Mouse (Mus musculus): Measurements from ENCODE around the gene Pla2g3. TPM values are rescaled to one million over a fixed set of nuclear protein-coding genes. Genes with fewer than 3 reads are reported as not detected.
A peak's percentile ranks its signal among the peaks of the same experiment; 100 is the strongest.

The Pla2g3 gene
- polyA plus RNA-seq, 1 experiment from 2014 or later: 0.36 TPM

DNA sequence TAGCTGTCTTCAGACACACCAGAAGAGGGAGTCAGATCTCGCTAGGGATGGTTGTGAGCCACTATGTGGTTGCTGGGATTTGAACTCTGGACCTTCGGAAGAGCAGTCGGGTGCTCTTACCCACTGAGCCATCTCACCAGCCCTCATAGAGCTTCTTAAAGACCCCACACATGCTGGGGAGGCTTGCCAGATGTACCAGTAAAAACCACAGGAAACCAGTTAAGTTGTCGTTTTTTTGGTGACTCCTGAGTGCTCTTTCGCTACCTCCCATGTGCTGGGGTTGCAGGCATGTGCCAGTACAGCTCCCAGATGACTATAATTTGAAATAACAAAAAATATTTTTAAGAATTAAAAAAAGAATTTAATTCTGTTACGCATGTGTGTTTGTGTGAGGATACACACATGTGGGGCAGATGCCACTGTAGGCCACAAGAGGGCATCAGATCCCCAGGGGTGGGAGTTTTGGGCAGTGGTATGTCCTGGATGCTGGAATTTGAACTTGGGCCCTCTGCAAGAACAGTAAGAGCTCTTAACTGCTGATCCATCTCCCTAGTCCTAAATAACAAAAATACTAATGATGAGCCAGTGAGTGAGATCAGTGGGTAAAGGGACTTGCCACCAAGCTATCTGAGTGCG is 13.5 kb upstream of the Pla2g3 start:
- Histone ChIP-seq H3K27me3 (replicated peaks; ENCODE audit: control insufficient read depth, insufficient read depth, low read length) (no peaks in the 10 kb centered on the region), H3K27ac (replicated peaks; ENCODE audit: low read depth, low read length) (no peak overlapping the region), H3K4me1 (ENCODE audit: control insufficient read depth, insufficient read depth, low read length) (no peaks in the 10 kb centered on the region), H3K4me3 (ENCODE audit: low read depth, low read length) (no peak overlapping the region), H3K36me3 (ENCODE audit: control insufficient read depth, insufficient read depth, low read length) (no peaks in the 10 kb centered on the region), H3K9ac (ENCODE audit: low read depth, low read length) (no peak overlapping the region), H3K9me3 (ENCODE audit: control insufficient read depth, low read length) (no peaks in the 10 kb centered on the region), H3K4me2 (ENCODE audit: low read depth, low read length) (no peak overlapping the region)
- WGBS: 80% methylated on average over 7 of the region's 7 CpGs
- ATAC-seq (ENCODE audit: low read depth) (no peak), DNase-seq (ENCODE audit: low spot score) (no peak)

DNA sequence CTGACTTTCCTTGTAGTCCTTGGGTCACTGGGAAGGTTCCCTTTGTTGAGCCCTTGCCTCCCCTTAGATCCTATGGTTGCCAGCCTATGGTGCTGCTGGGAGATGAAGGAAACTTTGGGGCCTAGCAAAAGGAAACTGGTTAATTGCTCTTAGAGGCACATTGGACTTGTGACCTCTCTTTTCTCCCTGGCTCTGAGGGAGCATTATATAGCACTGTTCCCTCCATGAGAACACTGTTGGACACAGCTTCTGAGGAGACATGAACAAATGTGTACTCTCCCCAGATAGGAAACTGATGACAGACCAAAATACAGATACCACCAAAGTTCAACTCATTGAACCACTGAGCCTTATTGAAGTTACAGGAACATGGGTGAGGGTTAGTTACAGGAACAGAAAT is 12.6 kb upstream of the Pla2g3 start:
- Histone ChIP-seq H3K4me2 (ENCODE audit: low read depth, low read length) (no peak overlapping the region), H3K4me3 (ENCODE audit: low read depth, low read length) (no peak overlapping the region), H3K27me3 (replicated peaks; ENCODE audit: control insufficient read depth, insufficient read depth, low read length) (no peaks in the 10 kb centered on the region), H3K9me3 (ENCODE audit: control insufficient read depth, low read length) (no peaks in the 10 kb centered on the region), H3K36me3 (ENCODE audit: control insufficient read depth, insufficient read depth, low read length) (no peaks in the 10 kb centered on the region), H3K4me1 (ENCODE audit: control insufficient read depth, insufficient read depth, low read length) (no peaks in the 10 kb centered on the region), H3K27ac (replicated peaks; ENCODE audit: low read depth, low read length) (no peak overlapping the region), H3K9ac (ENCODE audit: low read depth, low read length) (no peak overlapping the region)
- ATAC-seq (ENCODE audit: low read depth) (no peak), DNase-seq (ENCODE audit: low spot score) (no peak)

DNA sequence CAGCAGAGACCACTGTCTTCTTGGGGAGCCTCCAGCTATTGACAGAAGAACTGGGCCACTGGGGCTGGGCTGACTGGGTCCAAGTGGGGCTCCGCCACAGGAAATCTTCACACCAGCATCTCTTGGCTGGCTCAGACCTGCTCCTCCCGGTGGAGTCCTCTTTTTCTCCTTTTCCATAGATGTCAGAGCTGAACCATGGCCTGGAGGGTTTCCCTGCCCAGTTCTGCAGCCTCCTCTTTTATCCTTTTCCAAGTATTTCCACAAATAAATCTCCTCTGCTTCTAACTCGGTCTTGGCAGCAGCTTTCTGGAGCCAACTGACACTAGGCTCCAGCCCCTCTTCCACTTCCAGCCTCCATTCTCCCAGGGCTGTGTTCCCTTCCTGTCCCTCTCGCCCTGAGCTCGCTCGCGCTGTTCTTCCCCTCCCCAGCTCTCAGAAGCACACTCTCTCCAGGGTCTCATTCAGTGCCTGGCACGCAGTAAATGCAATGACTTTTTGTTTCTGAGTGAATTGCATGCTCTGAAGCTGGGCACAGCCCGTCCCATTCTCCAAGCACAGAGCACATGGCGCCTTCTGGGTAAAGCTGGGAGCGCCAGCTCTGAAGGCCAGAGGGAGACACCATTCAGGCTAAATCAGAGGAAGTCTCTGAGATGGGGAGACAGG is 4.0 kb upstream of the Pla2g3 start:
- ATAC-seq (ENCODE audit: low read depth) (no peak), DNase-seq (ENCODE audit: low spot score) (peak; percentile 17)
- H3K27ac ChIP-seq (replicated peaks; ENCODE audit: low read depth, low read length): no peak overlapping the region
- H3K4me1 ChIP-seq (ENCODE audit: control insufficient read depth, insufficient read depth, low read length): peaks cover 4% of the 10 kb centered on the region
- WGBS: 58% methylated on average over 11 of the region's 11 CpGs
- H3K4me2 ChIP-seq (ENCODE audit: low read depth, low read length): no peak overlapping the region
- H3K4me3 ChIP-seq (ENCODE audit: low read depth, low read length): no peak overlapping the region
- H3K9ac ChIP-seq (ENCODE audit: low read depth, low read length): no peak overlapping the region
- H3K36me3 ChIP-seq (ENCODE audit: control insufficient read depth, insufficient read depth, low read length): no peaks in the 10 kb centered on the region
- H3K27me3 ChIP-seq (replicated peaks; ENCODE audit: control insufficient read depth, insufficient read depth, low read length): no peaks in the 10 kb centered on the region
- no peaks in the 10 kb centered on the region for H3K9me3 ChIP-seq (ENCODE audit: control insufficient read depth, low read length)

DNA sequence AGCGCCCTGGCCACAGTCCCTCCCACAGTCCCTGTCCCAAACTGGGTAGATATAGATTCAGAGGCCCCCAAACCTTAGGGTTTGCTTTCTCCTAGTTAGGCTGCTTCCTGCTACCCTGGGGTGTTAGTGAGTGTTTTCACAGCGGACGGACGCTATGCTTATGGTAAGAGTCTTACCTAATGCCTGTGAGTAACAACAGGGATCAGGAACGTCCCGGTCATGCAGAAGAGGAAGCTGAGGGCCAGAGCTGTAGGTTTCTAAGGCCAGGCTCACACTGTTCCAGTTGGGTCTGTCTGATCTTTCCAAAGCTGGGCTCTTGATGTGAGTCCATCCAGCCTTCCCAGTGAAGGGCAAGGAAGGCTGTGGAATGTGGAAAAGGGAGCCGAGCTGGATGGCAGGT is 1.7 kb upstream of the Pla2g3 start:
- Histone ChIP-seq H3K4me2 (ENCODE audit: low read depth, low read length) (no peak overlapping the region), H3K36me3 (ENCODE audit: control insufficient read depth, insufficient read depth, low read length) (no peaks in the 10 kb centered on the region), H3K4me3 (ENCODE audit: low read depth, low read length) (no peak overlapping the region), H3K4me1 (ENCODE audit: control insufficient read depth, insufficient read depth, low read length) (peaks cover 4% of the 10 kb centered on the region), H3K9me3 (ENCODE audit: control insufficient read depth, low read length) (no peaks in the 10 kb centered on the region), H3K9ac (ENCODE audit: low read depth, low read length) (no peak overlapping the region), H3K27me3 (replicated peaks; ENCODE audit: control insufficient read depth, insufficient read depth, low read length) (no peaks in the 10 kb centered on the region), H3K27ac (replicated peaks; ENCODE audit: low read depth, low read length) (no peak overlapping the region)
- 65% methylated on average over 7 of the region's 7 CpGs for WGBS
- DNase-seq (ENCODE audit: low spot score) (no peak), ATAC-seq (ENCODE audit: low read depth) (no peak)

DNA sequence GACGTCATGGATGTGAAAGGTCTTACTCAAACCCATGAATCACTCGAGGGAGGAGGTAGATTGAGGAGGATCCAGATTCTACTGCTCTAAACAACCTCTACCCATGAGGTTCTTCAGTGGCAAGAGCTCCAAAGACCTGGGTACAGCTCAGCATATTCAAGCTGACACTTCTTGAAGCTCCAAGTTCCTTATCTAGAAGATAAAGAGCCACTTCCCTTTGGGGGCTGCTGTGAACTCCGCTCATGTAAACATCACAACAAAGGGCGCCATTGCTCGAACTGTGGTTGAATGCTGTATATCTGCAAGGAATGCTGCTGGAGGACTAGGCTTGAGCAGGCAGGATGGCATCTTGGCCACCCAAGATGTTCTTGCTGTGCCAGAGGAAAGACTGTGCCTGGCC is 952 bp downstream of the Pla2g3 start:
- DNase-seq (ENCODE audit: low spot score) (no peak), ATAC-seq (ENCODE audit: low read depth) (no peak)
- H3K36me3 ChIP-seq (ENCODE audit: control insufficient read depth, insufficient read depth, low read length): no peaks in the 10 kb centered on the region
- H3K27me3 ChIP-seq (replicated peaks; ENCODE audit: control insufficient read depth, insufficient read depth, low read length): no peaks in the 10 kb centered on the region
- no peak overlapping the region for H3K9ac ChIP-seq (ENCODE audit: low read depth, low read length)
- no peak overlapping the region for H3K4me3 ChIP-seq (ENCODE audit: low read depth, low read length)
- no peak overlapping the region for H3K27ac ChIP-seq (replicated peaks; ENCODE audit: low read depth, low read length)
- peaks cover under 1% of the 10 kb centered on the region; the same call in 1 of the 2 replicates for H3K4me1 ChIP-seq (ENCODE audit: control insufficient read depth, insufficient read depth, low read length)
- H3K9me3 ChIP-seq (ENCODE audit: control insufficient read depth, low read length): no peaks in the 10 kb centered on the region
- WGBS: 80% methylated on average over 5 of the region's 5 CpGs
- H3K4me2 ChIP-seq (ENCODE audit: low read depth, low read length): no peak overlapping the region

DNA sequence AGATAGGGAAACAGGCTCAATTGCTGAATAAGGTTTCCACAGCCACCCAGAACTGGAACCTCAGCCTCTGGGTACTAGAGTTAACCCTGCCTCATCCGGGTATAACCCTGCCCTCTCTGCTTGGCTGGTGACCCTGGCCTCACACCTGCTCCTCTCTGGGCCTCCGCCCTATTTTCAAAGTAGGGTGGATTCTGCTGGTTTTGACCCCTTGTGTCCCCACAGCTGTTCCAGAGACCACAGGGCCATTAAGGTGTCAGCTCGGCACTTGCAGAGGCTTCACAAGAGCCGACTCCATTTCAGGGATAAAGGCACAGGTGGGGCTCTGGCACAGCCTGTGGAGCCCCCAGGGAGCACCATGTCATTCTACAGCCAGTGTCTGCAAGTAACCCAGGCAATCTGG is 4.7 kb downstream of the Pla2g3 start:
- Histone ChIP-seq H3K9ac (ENCODE audit: low read depth, low read length) (no peak overlapping the region), H3K27ac (replicated peaks; ENCODE audit: low read depth, low read length) (no peak overlapping the region), H3K4me3 (ENCODE audit: low read depth, low read length) (no peak overlapping the region), H3K4me1 (ENCODE audit: control insufficient read depth, insufficient read depth, low read length) (no peaks in the 10 kb centered on the region), H3K27me3 (replicated peaks; ENCODE audit: control insufficient read depth, insufficient read depth, low read length) (no peaks in the 10 kb centered on the region), H3K36me3 (ENCODE audit: control insufficient read depth, insufficient read depth, low read length) (no peaks in the 10 kb centered on the region), H3K9me3 (ENCODE audit: control insufficient read depth, low read length) (no peaks in the 10 kb centered on the region), H3K4me2 (ENCODE audit: low read depth, low read length) (no peak overlapping the region)
- ATAC-seq (ENCODE audit: low read depth) (no peak), DNase-seq (ENCODE audit: low spot score) (peak; percentile 36)
- WGBS: 58% methylated on average over 4 of the region's 4 CpGs

DNA sequence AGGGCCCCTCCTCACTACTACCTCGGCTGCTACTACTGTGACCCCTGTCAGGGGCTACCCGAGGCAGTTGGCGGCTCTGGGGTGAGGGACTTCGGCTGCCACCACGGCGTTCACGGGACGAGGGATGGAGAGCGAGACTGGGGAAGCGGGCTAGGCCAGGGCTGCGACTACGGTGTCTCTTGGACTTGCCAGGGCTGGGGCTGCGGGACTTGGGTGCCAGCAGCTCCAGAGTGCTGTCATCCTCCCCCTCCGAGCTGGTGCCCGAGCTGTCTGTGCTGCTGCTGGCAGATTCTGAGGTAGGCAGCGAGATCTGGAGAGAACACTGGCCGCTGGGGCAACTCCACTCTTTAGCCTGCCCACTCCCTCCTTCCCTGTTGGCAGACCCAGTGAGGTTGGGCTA is 6.8 kb downstream of the Pla2g3 start:
- H3K9me3 ChIP-seq (ENCODE audit: control insufficient read depth, low read length): no peaks in the 10 kb centered on the region
- 0 out of 2 replicates have a peak overlapping the region, but pooled peaks have one; percentile 14 for H3K9ac ChIP-seq (ENCODE audit: low read depth, low read length)
- ATAC-seq (ENCODE audit: low read depth) (no peak), DNase-seq (ENCODE audit: low spot score) (no peak)
- no peak overlapping the region for H3K27ac ChIP-seq (replicated peaks; ENCODE audit: low read depth, low read length)
- WGBS: 85% methylated on average over 16 of the region's 17 CpGs
- H3K4me2 ChIP-seq (ENCODE audit: low read depth, low read length): no peak overlapping the region
- H3K4me1 ChIP-seq (ENCODE audit: control insufficient read depth, insufficient read depth, low read length): no peaks in the 10 kb centered on the region
- no peaks in the 10 kb centered on the region for H3K27me3 ChIP-seq (replicated peaks; ENCODE audit: control insufficient read depth, insufficient read depth, low read length)
- no peak overlapping the region for H3K4me3 ChIP-seq (ENCODE audit: low read depth, low read length)
- no peaks in the 10 kb centered on the region for H3K36me3 ChIP-seq (ENCODE audit: control insufficient read depth, insufficient read depth, low read length)

DNA sequence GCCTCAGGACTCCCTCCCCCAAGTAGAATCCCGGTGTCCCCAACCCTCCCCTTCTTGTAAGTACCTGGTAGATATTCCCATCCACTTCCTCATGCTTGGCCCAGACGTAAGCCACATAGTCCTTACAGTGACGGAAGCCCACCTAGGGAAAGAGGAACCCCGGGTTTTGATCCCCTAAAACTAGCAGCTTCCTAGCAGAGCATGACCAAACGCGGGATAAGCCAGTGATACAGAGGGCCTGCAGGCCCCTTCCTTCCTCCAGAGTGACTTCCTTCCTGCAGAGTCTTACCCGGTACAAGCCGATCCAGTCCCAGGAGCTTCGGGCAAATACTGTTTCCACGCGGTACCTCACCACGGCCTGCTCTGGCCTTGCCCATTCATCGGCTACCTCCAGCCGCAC is 7.4 kb downstream of the Pla2g3 start:
- no peak overlapping the region for H3K9ac ChIP-seq (ENCODE audit: low read depth, low read length)
- H3K4me1 ChIP-seq (ENCODE audit: control insufficient read depth, insufficient read depth, low read length): no peaks in the 10 kb centered on the region
- H3K4me3 ChIP-seq (ENCODE audit: low read depth, low read length): no peak overlapping the region
- DNase-seq (ENCODE audit: low spot score): no peak
- no peaks in the 10 kb centered on the region for H3K9me3 ChIP-seq (ENCODE audit: control insufficient read depth, low read length)
- ATAC-seq (ENCODE audit: low read depth): no peak
- H3K4me2 ChIP-seq (ENCODE audit: low read depth, low read length): no peak overlapping the region
- no peak overlapping the region for H3K27ac ChIP-seq (replicated peaks; ENCODE audit: low read depth, low read length)
- H3K27me3 ChIP-seq (replicated peaks; ENCODE audit: control insufficient read depth, insufficient read depth, low read length): no peaks in the 10 kb centered on the region
- 89% methylated on average over 14 of the region's 14 CpGs for WGBS
- H3K36me3 ChIP-seq (ENCODE audit: control insufficient read depth, insufficient read depth, low read length): no peaks in the 10 kb centered on the region

DNA sequence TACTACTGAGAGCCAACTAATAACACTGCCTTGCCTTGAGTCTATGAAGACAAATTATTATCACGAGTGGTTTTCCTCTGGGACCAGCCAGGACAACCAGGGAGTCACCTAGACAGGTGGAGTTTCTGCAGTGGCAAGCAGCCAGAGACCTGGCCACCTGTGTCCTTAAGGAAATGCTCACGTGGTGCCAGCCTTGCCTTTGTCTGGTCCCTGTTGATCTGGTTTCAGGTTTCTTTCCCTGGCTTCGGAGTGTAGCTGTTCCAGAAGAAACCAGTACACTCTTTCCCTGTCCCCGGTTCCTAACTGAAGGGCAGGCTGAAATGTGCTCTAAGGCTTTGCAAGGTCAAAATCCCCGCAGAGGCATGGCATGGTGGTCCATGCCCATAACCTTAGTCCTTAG is 8.7 kb downstream of the Pla2g3 start:
- Histone ChIP-seq H3K36me3 (ENCODE audit: control insufficient read depth, insufficient read depth, low read length) (no peaks in the 10 kb centered on the region), H3K9ac (ENCODE audit: low read depth, low read length) (no peak overlapping the region), H3K4me1 (ENCODE audit: control insufficient read depth, insufficient read depth, low read length) (no peaks in the 10 kb centered on the region), H3K9me3 (ENCODE audit: control insufficient read depth, low read length) (no peaks in the 10 kb centered on the region), H3K4me2 (ENCODE audit: low read depth, low read length) (no peak overlapping the region), H3K4me3 (ENCODE audit: low read depth, low read length) (no peak overlapping the region), H3K27me3 (replicated peaks; ENCODE audit: control insufficient read depth, insufficient read depth, low read length) (no peaks in the 10 kb centered on the region), H3K27ac (replicated peaks; ENCODE audit: low read depth, low read length) (0 out of 2 replicates have a peak overlapping the region, but pooled peaks have one; percentile 19)
- WGBS: 45% methylated on average over 5 of the region's 5 CpGs
- peak; percentile 79 for ATAC-seq (ENCODE audit: low read depth)
- peak; percentile 86 for DNase-seq (ENCODE audit: low spot score)

Data from embryonic facial prominence, embryonic 14.5 days (tissue).